In the genomic region with DNA sequence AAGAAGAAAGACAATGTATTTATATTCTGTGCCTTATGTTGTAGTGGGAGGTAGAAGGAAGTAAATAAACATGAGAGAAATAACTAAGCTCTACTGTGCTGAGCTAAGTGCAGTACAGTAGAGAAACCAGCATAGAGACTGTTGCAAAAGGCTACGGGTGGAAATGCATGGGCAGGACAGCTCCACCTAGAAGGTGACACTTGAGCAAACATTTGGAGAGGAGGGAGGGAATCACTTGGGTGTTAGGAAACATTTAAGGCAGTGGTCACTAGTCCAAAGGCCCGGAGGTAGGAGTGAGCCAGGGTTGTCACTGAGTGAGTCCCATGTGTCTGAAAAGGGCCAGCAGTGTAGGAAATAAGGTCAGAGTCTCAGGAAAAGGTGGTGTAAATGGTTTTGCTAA, we compare ENCODE assay signal across 14 mouse cellular contexts.
"Had no signal": no experiment of that assay in that cellular context is flagged by ENCODE, and none has a peak within 500 bp of the region (broad histone marks: within the 10 kb centered on the region; RNA-seq: fewer than 3 reads in every experiment).

No protein-coding gene starts in this region.

- H3K27me3 ChIP-seq: intestine, embryonic 15.5 days; kidney, embryonic 15.5 days; lung, embryonic 15.5 days had no signal

- H3K9me3 ChIP-seq: intestine, embryonic 15.5 days; kidney, embryonic 15.5 days; lung, embryonic 15.5 days had no signal

- H3K27ac ChIP-seq: intestine, embryonic 15.5 days; kidney, embryonic 15.5 days; lung, embryonic 15.5 days had no signal

- H3K4me2 ChIP-seq: intestine, embryonic 15.5 days; kidney, embryonic 15.5 days; lung, embryonic 15.5 days; midbrain, embryonic 11.5 days had no signal

- H3K9ac ChIP-seq: intestine, embryonic 15.5 days; kidney, embryonic 15.5 days; lung, embryonic 15.5 days had no signal

- H3K4me1 ChIP-seq: intestine, embryonic 15.5 days; kidney, embryonic 15.5 days; lung, embryonic 15.5 days had no signal

- ATAC-seq: intestine, embryonic 15.5 days had no signal

- H3K4me3 ChIP-seq: intestine, embryonic 15.5 days; kidney, embryonic 15.5 days; lung, embryonic 15.5 days had no signal

- DNase-seq: kidney, adult 11 months; kidney, adult 8-10 months; kidney, postnatal 10 days; kidney, postnatal 36 days; lung, adult 18-20 months; lung, postnatal 10 days; lung, postnatal 36 days; midbrain, embryonic 14.5 days; thymus, adult 2 months; thymus, postnatal 25 days had no signal
